Mouse (Mus musculus) stomach, embryonic 14.5 days (tissue): ENCODE results near the gene Apol9b. TPM values are rescaled to one million over a fixed set of nuclear protein-coding genes. Genes with fewer than 3 reads are reported as not detected.
A peak's percentile ranks its signal among the peaks of the same experiment; 100 is the strongest.

Experiments used
- ATAC-seq: fragments of 200-750 bp; cut with Nextera tagmentation; 2 replicates; pipeline ENCODE4 v1.8.0; 2017; ENCODE audit warnings: low read depth, moderate TSS enrichment; ENCODE audit not compliant: insufficient number of reproducible peaks, insufficient read depth, low FRiP score
- H3K27ac ChIP-seq: fragments of 300-500 bp; sonication (generic); 2 replicates; pipeline ENCODE4 v1.5.1; 2014; ENCODE audit warnings: mild to moderate bottlenecking, low read length, moderate library complexity, mixed read lengths
- H3K27me3 ChIP-seq: fragments of 300-500 bp; sonication (generic); 2 replicates; pipeline ENCODE4 v1.6.1; 2014; ENCODE audit warnings: low read length, control low read depth, mixed read lengths; ENCODE audit not compliant: control insufficient read depth, insufficient read depth
- H3K36me3 ChIP-seq: fragments of 300-500 bp; sonication (generic); 2 replicates; pipeline ENCODE4 v1.6.1; 2014; ENCODE audit warnings: mild to moderate bottlenecking, control low read depth, low read length, moderate library complexity, mixed read lengths; ENCODE audit not compliant: control insufficient read depth, insufficient read depth
- H3K4me1 ChIP-seq: fragments of 300-500 bp; sonication (generic); 2 replicates; pipeline ENCODE4 v1.6.1; 2014; ENCODE audit warnings: low read length, control low read depth, mixed read lengths; ENCODE audit not compliant: control insufficient read depth, insufficient read depth
- H3K4me2 ChIP-seq: fragments of 300-500 bp; sonication (generic); replicated peaks from 2 replicates; pipeline ENCODE4 v1.6.1; 2014; ENCODE audit warnings: low read depth, low read length, control low read depth
- H3K4me3 ChIP-seq: fragments of 300-500 bp; sonication (generic); 2 replicates; pipeline ENCODE4 v1.5.1; 2014; ENCODE audit warnings: low read depth, low read length, control low read depth
- H3K9ac ChIP-seq: fragments of 300-500 bp; sonication (generic); replicated peaks from 2 replicates; pipeline ENCODE4 v1.6.1; 2014; ENCODE audit warnings: low read depth, mild to moderate bottlenecking, control low read depth, low read length, moderate library complexity, mixed read lengths
- H3K9me3 ChIP-seq: fragments of 300-500 bp; sonication (generic); 2 replicates; pipeline ENCODE4 v1.6.1; 2016; ENCODE audit warnings: low read depth, low read length, control low read depth; ENCODE audit not compliant: control insufficient read depth
- WGBS: fragments of 180-500 bp; shearing (Covaris S2); extraction: QIAGEN DNeasy Blood & Tissue Kit; methylation state at CpG from one replicate; pipeline ENCODE4 v1.1.7; 2014; 5-methylcytosine and 5-hydroxymethylcytosine counted together
- polyA plus RNA-seq: library from polyadenylated mRNA; unstranded; fragments of >200 nt; fragmentation: Nextera tagmentation; extraction: Ambion mirVana; gene quantifications from 2 replicates; pipeline ENCODE4 v1.2.1, GENCODE M21; 2014

The Apol9b gene
- polyA plus RNA-seq, 1 experiment from 2014 or later: not detected

GRCm38 (mm10) chr15:77763050-77763449 lies 34.2 kb downstream of the Apol9b start:
- Histone ChIP-seq H3K27me3 (no peaks in the 10 kb centered on the region), H3K9me3 (no peaks in the 10 kb centered on the region), H3K27ac (no peak overlapping the region), H3K4me3 (no peak overlapping the region), H3K4me2 (no peak overlapping the region), H3K4me1 (no peaks in the 10 kb centered on the region), H3K9ac (no peak overlapping the region), H3K36me3 (peaks cover 82% of the 10 kb centered on the region)
- no peak for ATAC-seq
- 89% methylated on average over 16 of the region's 16 CpGs for WGBS

GRCm38 (mm10) chr15:77763702-77764101 lies 34.9 kb downstream of the Apol9b start:
- Histone ChIP-seq H3K27me3 (no peaks in the 10 kb centered on the region), H3K9ac (no peak overlapping the region), H3K36me3 (peaks cover 89% of the 10 kb centered on the region), H3K4me1 (no peaks in the 10 kb centered on the region), H3K4me3 (no peak overlapping the region), H3K27ac (no peak overlapping the region; the same call in 1 of the 2 replicates), H3K4me2 (no peak overlapping the region), H3K9me3 (no peaks in the 10 kb centered on the region)
- no peak for ATAC-seq
- WGBS: 79% methylated on average over 11 of the region's 11 CpGs

DNA sequence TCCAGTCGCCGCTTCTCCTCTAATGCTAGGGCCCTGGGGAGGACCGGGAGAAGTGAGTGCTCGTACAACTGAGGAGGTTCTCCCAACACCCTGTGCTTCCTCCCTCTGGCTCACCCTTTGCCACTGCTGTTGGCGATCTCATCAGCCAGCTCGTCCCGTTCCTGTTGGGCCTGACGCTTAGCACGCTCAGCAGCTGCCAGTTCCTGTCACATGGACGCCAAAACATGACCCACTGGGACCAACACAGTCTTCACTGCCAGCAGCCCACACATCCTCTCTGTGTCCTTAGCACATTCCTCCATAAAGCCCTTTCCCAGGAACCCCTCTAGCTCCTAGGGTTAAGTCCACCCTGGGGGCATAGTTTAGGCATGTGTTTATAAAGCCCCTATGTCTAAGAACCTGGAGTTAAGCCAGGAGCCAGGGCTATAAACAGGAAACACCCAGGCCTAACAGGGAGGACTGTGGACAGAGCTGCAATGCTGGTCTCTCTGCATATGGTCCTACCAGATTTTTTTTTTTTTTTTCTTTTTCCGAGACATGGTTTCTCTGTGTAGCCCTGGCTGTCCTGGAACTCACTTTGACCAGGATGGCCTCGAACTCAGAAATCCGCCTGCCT lies 35.7 kb downstream of the Apol9b start:
- peak overlapping the region; percentile 21; the same call in 1 of the 2 replicates for H3K27ac ChIP-seq

GRCm38 (mm10) chr15:77765484-77766093 lies 36.8 kb downstream of the Apol9b start:
- H3K27me3 ChIP-seq: no peaks in the 10 kb centered on the region
- no peak for ATAC-seq
- no peaks in the 10 kb centered on the region for H3K9me3 ChIP-seq
- H3K27ac ChIP-seq: no peak overlapping the region
- WGBS: 89% methylated on average over 16 of the region's 16 CpGs
- no peak overlapping the region for H3K9ac ChIP-seq
- no peaks in the 10 kb centered on the region for H3K4me1 ChIP-seq
- no peak overlapping the region for H3K4me3 ChIP-seq
- peaks cover 98% of the 10 kb centered on the region for H3K36me3 ChIP-seq
- H3K4me2 ChIP-seq: no peak overlapping the region

More for the DNA sequence above, 35.7 kb downstream of the Apol9b start:
- no peaks in the 10 kb centered on the region for H3K9me3 ChIP-seq
- ATAC-seq: peak; percentile 39; the same call in 1 of the 2 replicates
- no peak overlapping the region for H3K4me2 ChIP-seq
- H3K4me1 ChIP-seq: no peaks in the 10 kb centered on the region
- H3K9ac ChIP-seq: no peak overlapping the region
- no peak overlapping the region for H3K4me3 ChIP-seq
- H3K36me3 ChIP-seq: peaks cover 97% of the 10 kb centered on the region
- no peaks in the 10 kb centered on the region for H3K27me3 ChIP-seq
- WGBS: 71% methylated on average over 13 of the region's 13 CpGs

GRCm38 (mm10) chr15:77766981-77767380 lies 38.1 kb downstream of the Apol9b start:
- H3K4me3 ChIP-seq: no peak overlapping the region
- no peak for ATAC-seq
- H3K27me3 ChIP-seq: no peaks in the 10 kb centered on the region
- H3K9ac ChIP-seq: no peak overlapping the region
- H3K36me3 ChIP-seq: peaks cover 98% of the 10 kb centered on the region
- H3K9me3 ChIP-seq: no peaks in the 10 kb centered on the region
- no peak overlapping the region for H3K4me2 ChIP-seq
- H3K4me1 ChIP-seq: no peaks in the 10 kb centered on the region
- 89% methylated on average over 11 of the region's 11 CpGs for WGBS
- no peak overlapping the region for H3K27ac ChIP-seq

DNA sequence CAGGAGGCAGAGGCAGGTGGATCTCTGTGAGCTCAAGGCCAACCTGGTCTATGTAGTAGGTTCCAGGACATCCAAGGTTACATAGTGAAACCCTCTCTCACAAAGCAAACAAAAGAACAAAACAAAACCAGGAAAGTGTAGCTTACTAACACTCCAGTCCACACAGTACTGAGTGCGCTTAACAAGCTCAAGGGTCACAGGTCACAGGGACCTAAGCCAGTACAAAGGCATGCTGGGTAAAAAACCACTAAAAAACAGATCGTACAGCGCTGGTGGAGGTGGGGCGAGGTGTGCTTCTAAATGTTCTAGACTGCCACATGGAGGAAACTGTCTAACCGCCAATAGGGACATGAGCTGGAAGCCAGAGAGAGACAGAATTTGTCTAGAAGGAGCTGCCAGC lies 41.5 kb downstream of the Apol9b start:
- H3K36me3 ChIP-seq: peaks cover 99% of the 10 kb centered on the region
- H3K9me3 ChIP-seq: no peaks in the 10 kb centered on the region
- H3K27ac ChIP-seq: no peak overlapping the region
- H3K4me2 ChIP-seq: no peak overlapping the region
- H3K9ac ChIP-seq: no peak overlapping the region
- no peak for ATAC-seq
- WGBS: 93% methylated on average over 5 of the region's 5 CpGs
- no peaks in the 10 kb centered on the region for H3K4me1 ChIP-seq
- H3K27me3 ChIP-seq: no peaks in the 10 kb centered on the region
- no peak overlapping the region for H3K4me3 ChIP-seq

GRCm38 (mm10) chr15:77770942-77771341 lies 42.1 kb downstream of the Apol9b start:
- Histone ChIP-seq H3K27ac (no peak overlapping the region), H3K9me3 (no peaks in the 10 kb centered on the region), H3K4me1 (no peaks in the 10 kb centered on the region), H3K4me3 (no peak overlapping the region), H3K4me2 (no peak overlapping the region), H3K36me3 (peaks cover 99% of the 10 kb centered on the region), H3K9ac (no peak overlapping the region), H3K27me3 (no peaks in the 10 kb centered on the region)
- ATAC-seq: no peak
- WGBS: 94% methylated on average over 9 of the region's 9 CpGs

GRCm38 (mm10) chr15:77773099-77773915 lies 44.5 kb downstream of the Apol9b start:
- no peaks in the 10 kb centered on the region for H3K9me3 ChIP-seq
- no peaks in the 10 kb centered on the region for H3K4me1 ChIP-seq
- WGBS: 88% methylated on average over 19 of the region's 19 CpGs
- H3K27ac ChIP-seq: no peak overlapping the region
- H3K9ac ChIP-seq: no peak overlapping the region
- peaks cover 97% of the 10 kb centered on the region for H3K36me3 ChIP-seq
- no peak overlapping the region for H3K4me3 ChIP-seq
- H3K27me3 ChIP-seq: no peaks in the 10 kb centered on the region
- peak; percentile 56; the same call in 1 of the 2 replicates for ATAC-seq
- H3K4me2 ChIP-seq: no peak overlapping the region
